In the genomic region with DNA sequence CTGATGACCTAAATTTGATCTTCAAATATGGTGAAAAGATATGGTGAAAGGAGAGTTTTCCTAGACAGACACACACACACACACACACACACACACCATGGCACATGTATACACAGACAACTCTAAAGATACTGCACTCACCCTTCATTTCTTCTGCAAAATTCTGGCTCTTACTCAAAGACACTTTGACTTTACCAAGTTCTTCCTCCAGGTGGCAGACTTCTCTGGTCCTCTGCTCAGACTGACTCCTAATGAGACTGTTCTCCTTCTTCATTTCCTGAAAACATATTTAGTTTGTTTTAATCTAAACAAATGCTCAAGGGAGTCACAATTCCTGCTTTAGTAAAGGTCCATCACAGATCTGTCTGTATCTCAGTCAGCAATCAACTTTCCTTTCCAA, we compare ENCODE assay signal across 8 mouse cellular contexts. TPM values are rescaled to one million over a fixed set of nuclear protein-coding genes. Genes with fewer than 3 reads are reported as not detected.
A peak's percentile ranks its signal among the peaks of the same experiment; 100 is the strongest.
DNase-seq lines count a peak whose midpoint lies in the region; ATAC-seq and TF ChIP-seq lines count a peak whose summit lies in the region.

No protein-coding gene starts in this region.

- TF ChIP-seq POLR2A in limb, embryonic 14.5 days (IDR thresholded peaks at IDR 0.05; ENCODE audit: borderline replicate concordance, extremely low read depth, insufficient read depth, insufficient read length) = no peak

- H3K4me1 ChIP-seq in embryonic facial prominence, embryonic 11.5 days (ENCODE audit: control insufficient read depth, insufficient read depth, low read length) = no peaks in the 10 kb centered on the region
- H3K4me1 ChIP-seq in embryonic facial prominence, embryonic 10.5 days = no peaks in the 10 kb centered on the region
- no peaks in the 10 kb centered on the region for H3K4me1 ChIP-seq in limb, embryonic 14.5 days (ENCODE audit: control insufficient read depth, insufficient read depth, low read length)
- no peaks in the 10 kb centered on the region for H3K4me1 ChIP-seq in limb, embryonic 10.5 days

- H3K9ac ChIP-seq in embryonic facial prominence, embryonic 11.5 days (replicated peaks; ENCODE audit: low read length) = no peak overlapping the region
- H3K9ac ChIP-seq in limb, embryonic 14.5 days (ENCODE audit: low read depth, low read length, severe bottlenecking) = no peak overlapping the region

- H3K9me3 ChIP-seq in embryonic facial prominence, embryonic 11.5 days (replicated peaks; ENCODE audit: control insufficient read depth, low read length) = no peaks in the 10 kb centered on the region
- no peaks in the 10 kb centered on the region for H3K9me3 ChIP-seq in embryonic facial prominence, embryonic 10.5 days
- H3K9me3 ChIP-seq in limb, embryonic 14.5 days (ENCODE audit: control insufficient read depth, low read length) = no peaks in the 10 kb centered on the region
- no peaks in the 10 kb centered on the region for H3K9me3 ChIP-seq in limb, embryonic 10.5 days (replicated peaks)

- peaks cover 4% of the 10 kb centered on the region for H3K36me3 ChIP-seq in embryonic facial prominence, embryonic 11.5 days (replicated peaks; ENCODE audit: control insufficient read depth, insufficient read depth, low read depth, low read length)
- H3K36me3 ChIP-seq in embryonic facial prominence, embryonic 10.5 days (replicated peaks) = peaks cover 87% of the 10 kb centered on the region
- H3K36me3 ChIP-seq in limb, embryonic 14.5 days (ENCODE audit: control insufficient read depth, insufficient read depth, low read length) = peaks cover 53% of the 10 kb centered on the region
- peaks cover 90% of the 10 kb centered on the region for H3K36me3 ChIP-seq in limb, embryonic 10.5 days

- no peak overlapping the region for H3K27ac ChIP-seq in embryonic facial prominence, embryonic 11.5 days (replicated peaks; ENCODE audit: low read depth, low read length)
- no peak overlapping the region for H3K27ac ChIP-seq in embryonic facial prominence, embryonic 10.5 days (replicated peaks)
- no peak overlapping the region for H3K27ac ChIP-seq in limb, embryonic 14.5 days (replicated peaks; ENCODE audit: low read depth, low read length)
- no peak overlapping the region for H3K27ac ChIP-seq in limb, embryonic 10.5 days

- ATAC-seq in embryonic facial prominence, embryonic 11.5 days (replicated peaks; ENCODE audit: insufficient number of reproducible peaks, low FRiP score, low TSS enrichment, low read depth) = no peak
- no peak for ATAC-seq in limb, embryonic 14.5 days (ENCODE audit: low FRiP score, low read depth)
- ATAC-seq in erythroid progenitor cell, adult 5-6 weeks (replicated peaks; ENCODE audit: low FRiP score, poor library complexity, severe bottlenecking) = no peak

- peak; percentile 73 for DNase-seq in embryonic facial prominence, embryonic 11.5 days (ENCODE audit: low spot score)
- no peak for DNase-seq in embryonic facial prominence, embryonic 10.5 days (ENCODE audit: low spot score)
- peak; percentile 52 for DNase-seq in limb, embryonic 14.5 days (ENCODE audit: low spot score)
- DNase-seq in limb, embryonic 10.5 days (ENCODE audit: low spot score) = no peak
- DNase-seq in NIH3T3 (ENCODE audit: low read depth) = peak; percentile 81
- peak; percentile 22 for DNase-seq in embryo, embryonic 9.5 days (ENCODE audit: extremely low spot score)
- DNase-seq in lung, postnatal 36 days = peak; percentile 76

- no peak overlapping the region for H3K4me2 ChIP-seq in embryonic facial prominence, embryonic 11.5 days (ENCODE audit: low read depth, low read length)
- H3K4me2 ChIP-seq in limb, embryonic 14.5 days (replicated peaks; ENCODE audit: low read depth, low read length, severe bottlenecking) = no peak overlapping the region

- H3K4me3 ChIP-seq in embryonic facial prominence, embryonic 11.5 days (ENCODE audit: low read depth, low read length) = no peak overlapping the region
- no peak overlapping the region for H3K4me3 ChIP-seq in embryonic facial prominence, embryonic 10.5 days
- H3K4me3 ChIP-seq in limb, embryonic 14.5 days (replicated peaks; ENCODE audit: low read length) = no peak overlapping the region
- H3K4me3 ChIP-seq in limb, embryonic 10.5 days = no peak overlapping the region

- no peaks in the 10 kb centered on the region for H3K27me3 ChIP-seq in embryonic facial prominence, embryonic 11.5 days (ENCODE audit: control insufficient read depth, insufficient read depth, low read length)
- no peaks in the 10 kb centered on the region for H3K27me3 ChIP-seq in embryonic facial prominence, embryonic 10.5 days (replicated peaks; ENCODE audit: low read depth, poor library complexity, severe bottlenecking)
- no peaks in the 10 kb centered on the region for H3K27me3 ChIP-seq in limb, embryonic 14.5 days (ENCODE audit: control insufficient read depth, insufficient read depth, low read length)
- H3K27me3 ChIP-seq in limb, embryonic 10.5 days (ENCODE audit: low read depth, poor library complexity, severe bottlenecking) = no peaks in the 10 kb centered on the region

RNA-seq across cellular contexts. Expression of gene Cenpf, which starts 26.0 kb away (rescaled TPM):
- 95.3 and 106 TPM in 2 replicates for polyA plus RNA-seq in embryonic facial prominence, embryonic 11.5 days (2014; fragmentation: Nextera tagmentation; extraction: Ambion mirVana)
- 108 and 110 TPM in 2 replicates for polyA plus RNA-seq in embryonic facial prominence, embryonic 10.5 days (2016; fragmentation: Nextera tagmentation; extraction: Ambion mirVana)
- polyA plus RNA-seq in limb, embryonic 14.5 days (2012; rRNA removed) = 13.8 and 16.1 TPM in 2 replicates
- 58.8 and 69.2 TPM in 2 replicates for polyA plus RNA-seq in limb, embryonic 14.5 days (2014; fragmentation: Nextera tagmentation; extraction: Ambion mirVana)
- 78.5 and 93.0 TPM in 2 replicates for polyA plus RNA-seq in limb, embryonic 10.5 days (2016; fragmentation: Nextera tagmentation; extraction: Ambion mirVana)
- 411 and 449 TPM in 2 replicates for total RNA-seq in erythroid progenitor cell, adult 5-6 weeks (2015; ENCODE audit: low replicate concordance)
- total RNA-seq in erythroid progenitor cell, adult 5-6 weeks (2017; ENCODE audit: low replicate concordance) = 652 and 695 TPM in 2 replicates

Comparison
In these comparisons a context has a peak if more than half of its experiments do, and no peak if none do; other contexts are left out.
1. DNase-seq: peak in embryonic facial prominence, embryonic 11.5 days (single experiment), limb, embryonic 14.5 days (single experiment), NIH3T3 (single experiment), embryo, embryonic 9.5 days (single experiment) and lung, postnatal 36 days (single experiment); none in embryonic facial prominence, embryonic 10.5 days (single experiment) and limb, embryonic 10.5 days (single experiment).